Mouse (Mus musculus): ENCODE results near the gene Plch2.
A peak's percentile ranks its signal among the peaks of the same experiment; 100 is the strongest.

Plch2 gene

GRCm38 (mm10) chr4:154948940-154949588, 107.5 kb downstream of the Plch2 start:
- no peak overlapping the region for H3K4me3 ChIP-seq (replicated peaks; ENCODE audit: low read length)
- no peaks in the 10 kb centered on the region for H3K9me3 ChIP-seq (ENCODE audit: low read length)
- TF ChIP-seq NANOG (IDR thresholded peaks at IDR 0.05; ENCODE audit: borderline replicate concordance, low read length) (no peak), CTCF (conservative IDR thresholded peaks at IDR 0.05; ENCODE audit: low read length) (no peak), POU5F1 (IDR thresholded peaks at IDR 0.05; ENCODE audit: borderline replicate concordance, low read length) (no peak)
- H3K4me1 ChIP-seq (replicated peaks; ENCODE audit: low read depth, low read length) = peaks cover 41% of the 10 kb centered on the region
- H3K36me3 ChIP-seq (ENCODE audit: insufficient read depth, low read length) = no peaks in the 10 kb centered on the region
- H3K27me3 ChIP-seq (ENCODE audit: insufficient read depth, low read length) = peaks cover 57% of the 10 kb centered on the region

DNA sequence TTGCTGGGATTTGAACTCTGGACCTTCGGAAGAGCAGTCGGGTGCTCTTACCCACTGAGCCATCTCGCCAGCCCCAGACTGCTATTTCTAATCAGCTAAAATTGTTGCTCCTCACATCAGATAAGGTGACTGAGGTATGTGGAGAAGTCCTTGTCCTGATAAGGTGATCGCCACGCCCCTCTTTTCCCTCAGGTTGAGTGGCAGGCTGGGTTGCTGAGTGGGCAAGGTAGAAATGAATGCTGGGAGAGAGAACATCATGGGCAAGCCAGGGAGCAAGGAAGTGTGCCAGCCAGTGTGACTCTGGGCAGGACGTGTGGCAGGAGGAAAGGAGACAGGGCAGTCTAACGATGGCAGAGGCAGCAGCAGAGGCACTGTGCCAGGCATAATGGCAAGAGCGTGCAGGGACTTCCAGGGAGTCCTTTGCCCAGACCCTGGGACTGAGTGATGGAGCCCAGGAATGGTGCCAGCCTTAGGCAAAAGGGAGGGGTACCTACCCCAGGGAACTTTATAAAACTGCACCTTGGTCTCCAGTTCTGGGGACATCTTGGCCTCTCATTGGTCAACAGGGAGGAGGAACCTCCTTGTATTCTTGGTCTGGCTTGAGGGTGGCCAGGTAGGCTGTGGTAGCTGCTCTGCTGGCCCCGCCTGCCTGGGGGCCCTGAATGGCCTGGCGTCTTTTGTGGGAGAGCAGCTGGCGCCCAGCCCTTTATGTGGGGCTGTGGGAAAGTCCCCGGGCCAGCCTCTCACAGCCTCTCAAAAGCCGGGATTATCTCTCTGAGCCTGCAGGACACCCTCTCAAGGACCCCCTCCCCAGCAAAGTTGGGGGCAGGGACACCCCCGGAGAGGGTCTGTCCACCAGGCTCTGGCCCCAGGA, 108.3 kb downstream of the Plch2 start:
- no peak for TF ChIP-seq NANOG (IDR thresholded peaks at IDR 0.05; ENCODE audit: borderline replicate concordance, low read length)
- no peak for TF ChIP-seq POU5F1 (IDR thresholded peaks at IDR 0.05; ENCODE audit: borderline replicate concordance, low read length)
- TF ChIP-seq CTCF (conservative IDR thresholded peaks at IDR 0.05; ENCODE audit: low read length) = no peak
- peaks cover 49% of the 10 kb centered on the region for H3K27me3 ChIP-seq (ENCODE audit: insufficient read depth, low read length)
- no peak overlapping the region for H3K4me3 ChIP-seq (replicated peaks; ENCODE audit: low read length)
- no peaks in the 10 kb centered on the region for H3K36me3 ChIP-seq (ENCODE audit: insufficient read depth, low read length)
- H3K9me3 ChIP-seq (ENCODE audit: low read length) = no peaks in the 10 kb centered on the region
- peaks cover 41% of the 10 kb centered on the region for H3K4me1 ChIP-seq (replicated peaks; ENCODE audit: low read depth, low read length)

- Histone ChIP-seq H3K9me3 (ENCODE audit: low read length) (no peaks in the 10 kb centered on the region), H3K27me3 (ENCODE audit: insufficient read depth, low read length) (peaks cover 29% of the 10 kb centered on the region), H3K4me3 (replicated peaks; ENCODE audit: low read length) (peak overlapping the region; percentile 69), H3K4me1 (replicated peaks; ENCODE audit: low read depth, low read length) (peaks cover 44% of the 10 kb centered on the region), H3K36me3 (ENCODE audit: insufficient read depth, low read length) (no peaks in the 10 kb centered on the region)
- no peak for TF ChIP-seq POU5F1 (IDR thresholded peaks at IDR 0.05; ENCODE audit: borderline replicate concordance, low read length)
- TF ChIP-seq CTCF (conservative IDR thresholded peaks at IDR 0.05; ENCODE audit: low read length) = no peak
- TF ChIP-seq NANOG (IDR thresholded peaks at IDR 0.05; ENCODE audit: borderline replicate concordance, low read length) = no peak
These were observed 110.3 kb downstream of the Plch2 start for GRCm38 (mm10) chr4:154946319-154946718.

DNA sequence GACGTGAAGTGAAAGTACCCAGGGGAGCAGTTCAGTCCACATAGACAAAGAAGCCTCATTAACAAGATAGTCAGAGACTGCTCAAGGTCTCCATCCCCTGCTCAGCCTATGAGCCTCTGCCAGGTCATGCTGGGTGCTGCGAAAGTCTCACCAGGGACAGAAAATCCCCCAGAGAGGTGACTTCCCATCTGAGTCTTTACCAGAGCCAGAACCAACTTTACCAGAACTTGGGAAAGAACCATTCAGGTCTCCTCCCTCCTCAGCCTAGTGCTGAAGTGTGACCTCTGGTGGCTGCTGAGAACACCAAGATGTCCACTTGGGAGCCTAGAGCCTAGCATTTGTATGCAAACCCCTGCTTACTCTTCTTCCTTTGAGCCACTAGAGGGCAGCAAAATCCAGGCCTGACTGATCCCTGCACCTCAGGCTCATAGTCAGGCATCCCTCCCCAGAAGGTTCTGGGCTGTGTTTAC, 112.4 kb downstream of the Plch2 start:
- Histone ChIP-seq H3K9me3 (ENCODE audit: low read length) (no peaks in the 10 kb centered on the region), H3K4me3 (replicated peaks; ENCODE audit: low read length) (no peak overlapping the region), H3K4me1 (replicated peaks; ENCODE audit: low read depth, low read length) (peaks cover 38% of the 10 kb centered on the region), H3K36me3 (ENCODE audit: insufficient read depth, low read length) (no peaks in the 10 kb centered on the region), H3K27me3 (ENCODE audit: insufficient read depth, low read length) (peaks cover 11% of the 10 kb centered on the region)
- TF ChIP-seq POU5F1 (IDR thresholded peaks at IDR 0.05; ENCODE audit: borderline replicate concordance, low read length) (no peak), CTCF (conservative IDR thresholded peaks at IDR 0.05; ENCODE audit: low read length) (peak; percentile 85), NANOG (IDR thresholded peaks at IDR 0.05; ENCODE audit: borderline replicate concordance, low read length) (no peak)

GRCm38 (mm10) chr4:154943323-154944039, 113.1 kb downstream of the Plch2 start:
- H3K4me1 ChIP-seq (replicated peaks; ENCODE audit: low read depth, low read length) = peaks cover 38% of the 10 kb centered on the region
- TF ChIP-seq NANOG (IDR thresholded peaks at IDR 0.05; ENCODE audit: borderline replicate concordance, low read length) (no peak), POU5F1 (IDR thresholded peaks at IDR 0.05; ENCODE audit: borderline replicate concordance, low read length) (no peak), CTCF (conservative IDR thresholded peaks at IDR 0.05; ENCODE audit: low read length) (no peak)
- no peaks in the 10 kb centered on the region for H3K9me3 ChIP-seq (ENCODE audit: low read length)
- no peak overlapping the region for H3K4me3 ChIP-seq (replicated peaks; ENCODE audit: low read length)
- no peaks in the 10 kb centered on the region for H3K36me3 ChIP-seq (ENCODE audit: insufficient read depth, low read length)
- peaks cover 5% of the 10 kb centered on the region for H3K27me3 ChIP-seq (ENCODE audit: insufficient read depth, low read length)

GRCm38 (mm10) chr4:154942632-154943322, 113.8 kb downstream of the Plch2 start:
- Histone ChIP-seq H3K36me3 (ENCODE audit: insufficient read depth, low read length) (no peaks in the 10 kb centered on the region), H3K9me3 (ENCODE audit: low read length) (no peaks in the 10 kb centered on the region), H3K4me1 (replicated peaks; ENCODE audit: low read depth, low read length) (peaks cover 38% of the 10 kb centered on the region), H3K4me3 (replicated peaks; ENCODE audit: low read length) (peak overlapping the region; percentile 35; the same call in 1 of the 2 replicates), H3K27me3 (ENCODE audit: insufficient read depth, low read length) (0 out of 2 replicates have a peak, but pooled peaks cover 2% of the 10 kb centered on the region)
- TF ChIP-seq NANOG (IDR thresholded peaks at IDR 0.05; ENCODE audit: borderline replicate concordance, low read length) = no peak
- TF ChIP-seq CTCF (conservative IDR thresholded peaks at IDR 0.05; ENCODE audit: low read length) = no peak
- no peak for TF ChIP-seq POU5F1 (IDR thresholded peaks at IDR 0.05; ENCODE audit: borderline replicate concordance, low read length)

DNA sequence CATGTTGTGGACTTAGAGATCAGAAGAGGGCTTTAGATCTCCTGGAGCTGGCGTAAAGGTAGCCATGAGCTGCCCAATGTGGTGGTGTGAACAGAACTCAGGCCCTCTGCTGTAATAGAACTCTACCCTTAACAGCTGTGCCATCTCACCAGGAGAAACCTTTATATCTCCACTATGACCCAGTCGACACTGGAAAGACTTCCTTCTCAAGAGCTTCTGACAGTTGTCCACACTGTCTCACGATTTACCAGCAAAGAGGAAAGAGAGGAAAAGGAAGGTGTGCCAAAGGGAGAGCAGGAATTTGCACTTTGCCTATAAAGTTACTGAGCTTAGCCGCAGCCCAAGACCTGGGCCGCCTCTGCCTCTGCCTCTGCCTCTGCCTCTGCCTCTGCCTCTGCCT, 114.8 kb downstream of the Plch2 start:
- no peak overlapping the region for H3K4me3 ChIP-seq (replicated peaks; ENCODE audit: low read length)
- H3K9me3 ChIP-seq (ENCODE audit: low read length) = no peaks in the 10 kb centered on the region
- H3K27me3 ChIP-seq (ENCODE audit: insufficient read depth, low read length) = 0 out of 2 replicates have a peak, but pooled peaks cover 2% of the 10 kb centered on the region
- TF ChIP-seq POU5F1 (IDR thresholded peaks at IDR 0.05; ENCODE audit: borderline replicate concordance, low read length) (no peak), NANOG (IDR thresholded peaks at IDR 0.05; ENCODE audit: borderline replicate concordance, low read length) (no peak), CTCF (conservative IDR thresholded peaks at IDR 0.05; ENCODE audit: low read length) (no peak)
- no peaks in the 10 kb centered on the region for H3K36me3 ChIP-seq (ENCODE audit: insufficient read depth, low read length)
- peaks cover 33% of the 10 kb centered on the region for H3K4me1 ChIP-seq (replicated peaks; ENCODE audit: low read depth, low read length)

Data from E14TG2a.4 (cell line).